Mouse (Mus musculus) MEL (cell line): Measurements from ENCODE around the gene Rab3c. TPM values are rescaled to one million over a fixed set of nuclear protein-coding genes. Genes with fewer than 3 reads are reported as not detected.
A peak's percentile ranks its signal among the peaks of the same experiment; 100 is the strongest.

Experiments
- DNase-seq: peaks from one replicate; pipeline ENCODE4 v3.0.0; 2011; ENCODE audit warnings: low read depth, low spot score
- H3K27ac ChIP-seq: 2 replicates; pipeline ENCODE4 v1.5.1; 2012; ENCODE audit warnings: low read depth, mild to moderate bottlenecking, control low read depth, low read length, moderate library complexity; ENCODE audit not compliant: control insufficient read depth
- H3K27me3 ChIP-seq, 2 experiments: fragments of 150-350 bp in 1 of 2; sonication (generic) in 1 of 2; 2 replicates each; pipeline ENCODE4 v1.6.1; 2012; ENCODE audit warnings: low read length in 2 of 2, mild to moderate bottlenecking in 2 of 2, improper control_type of control experiment in 1 of 2, moderate library complexity in 1 of 2; ENCODE audit not compliant: insufficient read depth in 2 of 2, control insufficient read depth in 1 of 2
- H3K36me3 ChIP-seq, 2 experiments: 2 replicates each; pipeline ENCODE4 v1.6.1; 2012 to 2014; ENCODE audit warnings: low read length in 2 of 2, improper control_type of control experiment in 1 of 2, inconsistent platforms in 1 of 2, mild to moderate bottlenecking in 1 of 2; ENCODE audit not compliant: insufficient read depth in 2 of 2, control insufficient read depth in 1 of 2
- H3K4me1 ChIP-seq, 2 experiments: fragments of 150-350 bp in 1 of 2; sonication (generic) in 1 of 2; 2 replicates each; pipeline ENCODE4 v1.6.1; 2012; ENCODE audit warnings: low read length in 2 of 2, improper control_type of control experiment in 1 of 2, mild to moderate bottlenecking in 1 of 2; ENCODE audit not compliant: insufficient read depth in 2 of 2, control insufficient read depth in 1 of 2
- H3K4me3 ChIP-seq, 2 experiments: fragments of 150-350 bp in 1 of 2; sonication (generic) in 1 of 2; 2 replicates each; pipeline ENCODE4 v1.5.1; 2012; ENCODE audit warnings: low read depth in 2 of 2, low read length in 2 of 2, mild to moderate bottlenecking in 2 of 2, moderate library complexity in 2 of 2, control low read depth in 1 of 2, improper control_type of control experiment in 1 of 2; ENCODE audit not compliant: control insufficient read depth in 1 of 2, insufficient read depth in 1 of 2
- H3K79me2 ChIP-seq: 2 replicates; pipeline ENCODE4 v1.6.1; 2012; ENCODE audit warnings: mild to moderate bottlenecking, low read length, moderate library complexity; ENCODE audit not compliant: control insufficient read depth, poor library complexity, insufficient read depth
- H3K9ac ChIP-seq: 2 replicates; pipeline ENCODE4 v1.6.1; 2012; ENCODE audit warnings: low read depth, mild to moderate bottlenecking, control low read depth, low read length, moderate library complexity; ENCODE audit not compliant: control insufficient read depth, poor library complexity, severe bottlenecking
- H3K9me3 ChIP-seq: fragments of 150-350 bp; sonication (generic); replicated peaks from 2 replicates; pipeline ENCODE4 v1.6.1; 2012; ENCODE audit warnings: mild to moderate bottlenecking, low read length, improper control_type of control experiment, moderate library complexity; ENCODE audit not compliant: insufficient read depth
- BHLHE40 ChIP-seq: IDR thresholded peaks from 2 replicates; pipeline ENCODE4 v1.6.1; 2012; ENCODE audit warnings: low read depth, mild to moderate bottlenecking, inconsistent platforms, low read length, improper control_type of control experiment, borderline replicate concordance
- CHD2 ChIP-seq: IDR thresholded peaks from 2 replicates; pipeline ENCODE4 v1.6.1; 2011; ENCODE audit warnings: low read length, improper control_type of control experiment
- CTCF ChIP-seq, 3 experiments: IDR thresholded peaks in 2 of 3; conservative IDR thresholded peaks in 1 of 3; 2 replicates each; pipeline ENCODE4 v1.5.1; 2011 to 2012; ENCODE audit warnings: low read length in 3 of 3, low read depth in 2 of 3, mild to moderate bottlenecking in 2 of 3, improper control_type of control experiment in 1 of 3, inconsistent platforms in 1 of 3, mixed read lengths in 1 of 3, moderate library complexity in 1 of 3; ENCODE audit not compliant: control insufficient read depth in 1 of 3, insufficient read depth in 1 of 3, poor library complexity in 1 of 3, severe bottlenecking in 1 of 3
- ELF1 ChIP-seq: IDR thresholded peaks from 2 replicates; pipeline ENCODE4 v1.6.1; 2014; ENCODE audit warnings: low read depth, mild to moderate bottlenecking, inconsistent platforms, low read length, improper control_type of control experiment, moderate library complexity
- EP300 ChIP-seq, 2 experiments: IDR thresholded peaks; 2 replicates each; pipeline ENCODE4 v1.6.1; 2011; ENCODE audit warnings: improper control_type of control experiment in 2 of 2, low read length in 2 of 2, low read depth in 1 of 2, mild to moderate bottlenecking in 1 of 2
- ETS1 ChIP-seq: IDR thresholded peaks from 2 replicates; pipeline ENCODE4 v1.6.1; 2012; ENCODE audit warnings: low read depth, mild to moderate bottlenecking, inconsistent platforms, low read length, improper control_type of control experiment, moderate library complexity
- HCFC1 ChIP-seq: IDR thresholded peaks from 2 replicates; pipeline ENCODE4 v1.6.1; 2012; ENCODE audit warnings: low read depth, mild to moderate bottlenecking, inconsistent platforms, low read length, improper control_type of control experiment, moderate library complexity
- MAFK ChIP-seq: IDR thresholded peaks from 2 replicates; pipeline ENCODE4 v1.6.1; 2011; ENCODE audit warnings: low read depth, mild to moderate bottlenecking, low read length, improper control_type of control experiment, borderline replicate concordance
- MAZ ChIP-seq: IDR thresholded peaks from 2 replicates; pipeline ENCODE4 v1.6.1; 2012; ENCODE audit warnings: low read depth, mild to moderate bottlenecking, inconsistent platforms, low read length, improper control_type of control experiment
- MEF2A ChIP-seq: IDR thresholded peaks from 2 replicates; pipeline ENCODE4 v1.6.1; 2014; ENCODE audit warnings: low read depth, mild to moderate bottlenecking, inconsistent platforms, low read length, improper control_type of control experiment; ENCODE audit not compliant: poor library complexity, insufficient replicate concordance, severe bottlenecking; ENCODE audit errors: extremely low read depth
- MXI1 ChIP-seq: IDR thresholded peaks from 2 replicates; pipeline ENCODE4 v1.6.1; 2011; ENCODE audit warnings: mild to moderate bottlenecking, low read depth, low read length, improper control_type of control experiment
- NELFE ChIP-seq: IDR thresholded peaks from 2 replicates; pipeline ENCODE4 v1.6.1; 2011; ENCODE audit warnings: low read depth, low read length, improper control_type of control experiment
- NRF1 ChIP-seq: IDR thresholded peaks from 2 replicates; pipeline ENCODE4 v1.6.1; 2014; ENCODE audit warnings: low read depth, mild to moderate bottlenecking, inconsistent platforms, low read length, improper control_type of control experiment, moderate library complexity; ENCODE audit not compliant: poor library complexity, insufficient read depth, severe bottlenecking
- POLR2A ChIP-seq, 2 experiments: IDR thresholded peaks; 2 replicates each; pipeline ENCODE4 v1.6.1; 2011 to 2012; ENCODE audit warnings: low read length in 2 of 2, mild to moderate bottlenecking in 2 of 2, control low read depth in 1 of 2, improper control_type of control experiment in 1 of 2, low read depth in 1 of 2, moderate library complexity in 1 of 2; ENCODE audit not compliant: control insufficient read depth in 1 of 2, insufficient read depth in 1 of 2, poor library complexity in 1 of 2
- POLR2AphosphoS2 ChIP-seq: IDR thresholded peaks from 2 replicates; pipeline ENCODE4 v1.6.1; 2011; ENCODE audit warnings: low read length, improper control_type of control experiment
- RAD21 ChIP-seq: IDR thresholded peaks from 2 replicates; pipeline ENCODE4 v1.6.1; 2011; ENCODE audit warnings: mild to moderate bottlenecking, low read depth, low read length, improper control_type of control experiment
- SIN3A ChIP-seq: IDR thresholded peaks from 2 replicates; pipeline ENCODE4 v1.6.1; 2012; ENCODE audit warnings: low read length, improper control_type of control experiment, inconsistent platforms
- SMC3 ChIP-seq: IDR thresholded peaks from 2 replicates; pipeline ENCODE4 v1.6.1; 2011; ENCODE audit warnings: low read depth, low read length, improper control_type of control experiment
- TAL1 ChIP-seq: IDR thresholded peaks from 2 replicates; pipeline ENCODE4 v1.6.1; 2012; ENCODE audit warnings: mild to moderate bottlenecking, inconsistent platforms, low read length, moderate library complexity, mixed read lengths
- USF1 ChIP-seq: IDR thresholded peaks from 2 replicates; pipeline ENCODE4 v1.6.1; 2014; ENCODE audit warnings: low read depth, mild to moderate bottlenecking, inconsistent platforms, low read length, improper control_type of control experiment, moderate library complexity
- USF2 ChIP-seq, 2 experiments: IDR thresholded peaks; 2 replicates each; pipeline ENCODE4 v1.6.1; 2011 to 2012; ENCODE audit warnings: improper control_type of control experiment in 2 of 2, low read length in 2 of 2, borderline replicate concordance in 1 of 2, inconsistent platforms in 1 of 2, low read depth in 1 of 2, mild to moderate bottlenecking in 1 of 2; ENCODE audit not compliant: insufficient read depth in 1 of 2
- ZC3H11A ChIP-seq: IDR thresholded peaks from 2 replicates; pipeline ENCODE4 v1.6.1; 2012; ENCODE audit warnings: low read depth, mild to moderate bottlenecking, inconsistent platforms, low read length, improper control_type of control experiment
- ZKSCAN1 ChIP-seq: IDR thresholded peaks from 2 replicates; pipeline ENCODE4 v1.6.1; 2012; ENCODE audit warnings: low read depth, mild to moderate bottlenecking, inconsistent platforms, low read length, improper control_type of control experiment, moderate library complexity
- ZMIZ1 ChIP-seq: IDR thresholded peaks from 2 replicates; pipeline ENCODE4 v1.6.1; 2012; ENCODE audit warnings: low read depth, mild to moderate bottlenecking, inconsistent platforms, low read length, improper control_type of control experiment, moderate library complexity
- polyA plus RNA-seq, 2 experiments: library from polyadenylated mRNA; stranded (reverse) in 1 of 2; unstranded in 1 of 2; fragments of >175 nt in 1 of 2; fragments of >200 nt in 1 of 2; gene quantifications; 2 replicates each; pipeline versions ENCODE4 v1.2.1 to v1.2.4; 2012; ENCODE audit warnings: low replicate concordance in 2 of 2, low read depth in 1 of 2; ENCODE audit not compliant: insufficient read length in 2 of 2, insufficient read depth in 1 of 2, missing spikeins in 1 of 2
- total RNA-seq: library from RNA; depleted of rRNA; stranded (reverse); fragments of 300-350 nt; gene quantifications from 2 replicates; pipeline ENCODE4 v1.2.3, GENCODE M21; 2012

The Rab3c gene
- total and polyA plus RNA-seq, 3 experiments = not detected

DNA sequence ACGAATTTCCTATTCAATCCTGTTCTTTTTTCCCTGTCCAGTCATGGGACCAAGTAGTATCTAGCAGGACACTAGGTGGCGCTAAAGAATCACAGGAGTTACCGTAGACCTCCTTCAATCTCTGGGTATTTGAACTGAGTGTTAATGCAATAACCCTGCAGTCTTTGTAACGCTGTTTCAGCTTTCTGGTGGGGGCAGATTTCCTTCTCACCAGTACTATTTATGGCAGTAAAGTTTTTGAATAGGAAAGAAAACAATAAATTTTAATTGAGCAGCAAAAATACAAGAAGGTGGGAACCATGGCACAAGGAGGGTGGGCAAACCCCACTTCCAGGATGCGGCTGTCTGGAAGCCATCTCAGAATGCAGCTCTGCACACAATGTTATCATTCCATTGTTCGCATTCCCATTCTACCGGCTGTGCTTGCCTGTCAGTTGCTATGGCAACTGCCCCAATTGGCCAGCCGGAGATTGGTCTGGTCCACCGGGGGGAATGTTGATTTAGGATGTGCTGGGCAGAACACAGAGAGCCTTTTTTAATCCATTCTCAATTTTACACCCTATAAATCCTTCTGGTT lies 217.9 kb downstream of the Rab3c start:
- H3K79me2 ChIP-seq = no peaks in the 10 kb centered on the region
- no peak overlapping the region for H3K27ac ChIP-seq
- TF ChIP-seq SMC3 (peak; percentile 97), RAD21 (peak; percentile 93), POLR2AphosphoS2 (no peak), SIN3A (no peak), CTCF (IDR thresholded peaks at IDR 0.05 in 2 of 3, conservative IDR thresholded peaks at IDR 0.05 in 1 of 3; ENCODE audit: control insufficient read depth in 1 of 3, insufficient read depth in 1 of 3, low read depth in 2 of 3, low read length in 3 of 3, poor library complexity in 1 of 3, severe bottlenecking in 1 of 3) (peak; percentile 48 to 99 (median 73)), NELFE (no peak), ZC3H11A (peak; percentile 96)
- H3K9me3 ChIP-seq = no peaks in the 10 kb centered on the region
- peak; percentile 79 for DNase-seq
- H3K4me1 ChIP-seq = no peaks in the 10 kb centered on the region
- H3K9ac ChIP-seq = no peak overlapping the region
- no peak overlapping the region for H3K4me3 ChIP-seq
- no peaks in the 10 kb centered on the region for H3K36me3 ChIP-seq
- peaks cover 4 to 6% of the 10 kb centered on the region in 2 experiments for H3K27me3 ChIP-seq

DNA sequence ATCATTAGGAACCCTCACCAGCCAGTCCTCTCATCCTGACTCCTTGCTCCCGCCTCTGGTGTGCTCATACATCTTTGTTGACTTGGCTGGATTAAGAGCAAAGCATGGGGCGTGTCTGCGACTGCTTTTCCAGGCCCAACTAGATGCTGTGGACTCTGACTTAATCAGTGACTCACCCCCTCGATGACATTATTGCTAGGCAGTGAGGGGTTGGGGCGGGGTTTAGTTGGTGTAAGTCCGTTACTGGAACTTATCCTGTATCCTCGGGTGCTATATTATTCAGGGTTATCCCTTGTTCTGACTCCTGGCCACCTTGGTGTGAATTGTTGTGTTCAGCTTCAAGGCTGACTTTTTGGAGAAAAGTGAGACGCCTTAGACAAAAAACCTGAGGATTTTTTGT lies 218.5 kb downstream of the Rab3c start:
- no peaks in the 10 kb centered on the region for H3K79me2 ChIP-seq
- H3K27ac ChIP-seq = no peak overlapping the region
- H3K27me3 ChIP-seq = peaks cover 4 to 6% of the 10 kb centered on the region in 2 experiments
- no peak overlapping the region for H3K4me3 ChIP-seq
- TF ChIP-seq MAFK (no peak), CHD2 (no peak), ETS1 (no peak), SIN3A (no peak), RAD21 (no peak), MXI1 (no peak), ELF1 (no peak), EP300 (IDR thresholded peaks at IDR 0.05; ENCODE audit: low read depth in 1 of 2, low read length in 2 of 2) (no peak), HCFC1 (no peak), ZKSCAN1 (no peak), MAZ (no peak)
- H3K36me3 ChIP-seq = no peaks in the 10 kb centered on the region
- DNase-seq = peak; percentile 21
- H3K4me1 ChIP-seq = no peaks in the 10 kb centered on the region
- H3K9ac ChIP-seq = no peak overlapping the region
- H3K9me3 ChIP-seq = no peaks in the 10 kb centered on the region

DNA sequence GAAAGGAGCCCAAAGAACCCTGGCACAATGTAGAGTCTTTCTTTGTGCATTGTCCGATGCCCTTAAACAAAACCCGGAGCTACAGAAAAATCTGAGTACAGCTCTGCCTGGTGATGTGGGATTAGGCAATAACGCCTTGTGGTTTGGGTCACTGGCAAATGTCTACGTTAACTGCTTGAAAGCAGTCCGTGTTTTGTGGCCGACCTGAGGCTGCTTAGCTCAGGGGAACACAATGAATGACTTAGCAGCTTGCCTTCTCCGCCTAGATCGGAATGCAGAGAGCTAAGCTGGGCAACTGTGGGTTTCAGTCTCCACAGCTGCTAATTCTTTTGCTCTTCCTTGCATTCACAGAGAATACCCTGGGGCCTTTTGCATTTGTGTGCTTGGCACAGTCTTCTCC lies 226.3 kb downstream of the Rab3c start:
- Histone ChIP-seq H3K27me3 (peaks cover 3 to 4% of the 10 kb centered on the region in 2 experiments), H3K4me1 (0 out of 4 replicates have a peak, but pooled peaks cover 0 to under 1% of the 10 kb centered on the region in 2 experiments)
- no peak for TF ChIP-seq NRF1
- TF ChIP-seq RAD21 = no peak
- no peak for TF ChIP-seq TAL1
- TF ChIP-seq USF1 = no peak
- TF ChIP-seq ELF1 = no peak
- TF ChIP-seq POLR2AphosphoS2 = no peak
- TF ChIP-seq ZKSCAN1 = no peak
- TF ChIP-seq USF2 (IDR thresholded peaks at IDR 0.05; ENCODE audit: borderline replicate concordance in 1 of 2, insufficient read depth in 1 of 2, low read depth in 1 of 2, low read length in 2 of 2) = no peak
- no peak for TF ChIP-seq MAZ
- TF ChIP-seq ZMIZ1 = no peak
- TF ChIP-seq POLR2A (IDR thresholded peaks at IDR 0.05; ENCODE audit: control insufficient read depth in 1 of 2, insufficient read depth in 1 of 2, low read depth in 1 of 2, low read length in 2 of 2, poor library complexity in 1 of 2) = no peak
- TF ChIP-seq MEF2A = no peak
- TF ChIP-seq HCFC1 = no peak
- TF ChIP-seq EP300 (IDR thresholded peaks at IDR 0.05; ENCODE audit: low read depth in 1 of 2, low read length in 2 of 2) = no peak
- no peak for TF ChIP-seq MAFK
- TF ChIP-seq BHLHE40 = no peak
- TF ChIP-seq, all 39 proteins: peak for 0
- Histone ChIP-seq H3K4me3 (no peak overlapping the region), H3K79me2 (no peaks in the 10 kb centered on the region), H3K9me3 (no peaks in the 10 kb centered on the region), H3K27ac (no peak overlapping the region), H3K36me3 (peaks cover 0 to under 1% of the 10 kb centered on the region in 2 experiments; a peak in 1 of 4 replicates), H3K9ac (no peak overlapping the region)
- no peak for DNase-seq
